Mouse (Mus musculus) limb, embryonic 15.5 days (tissue): ENCODE data around the gene Dhx40. TPM values are rescaled to one million over a fixed set of nuclear protein-coding genes. Genes with fewer than 3 reads are reported as not detected.

ENCODE experiments used
- ATAC-seq: fragments of 200-750 bp; cut with Nextera tagmentation; 2 replicates; pipeline ENCODE4 v1.8.0; 2017; ENCODE audit warnings: low read depth, moderate TSS enrichment; ENCODE audit not compliant: insufficient number of reproducible peaks, low FRiP score, low TSS enrichment
- H3K27ac ChIP-seq: fragments of 300-500 bp; sonication (generic); 2 replicates; pipeline ENCODE4 v1.5.1; 2015; ENCODE audit warnings: moderate library complexity, mild to moderate bottlenecking, inconsistent platforms
- H3K27me3 ChIP-seq: fragments of 300-500 bp; sonication (generic); 2 replicates; pipeline ENCODE4 v1.6.1; 2015; ENCODE audit warnings: inconsistent platforms
- H3K36me3 ChIP-seq: fragments of 300-500 bp; sonication (generic); 2 replicates; pipeline ENCODE4 v1.6.1; 2015; ENCODE audit warnings: inconsistent platforms
- H3K4me1 ChIP-seq: fragments of 300-500 bp; sonication (generic); 2 replicates; pipeline ENCODE4 v1.6.1; 2015; ENCODE audit warnings: inconsistent platforms
- H3K4me2 ChIP-seq: fragments of 300-500 bp; sonication (generic); 2 replicates; pipeline ENCODE4 v1.6.1; 2015; ENCODE audit warnings: mild to moderate bottlenecking, inconsistent platforms
- H3K4me3 ChIP-seq: fragments of 300-500 bp; sonication (generic); 2 replicates; pipeline ENCODE4 v1.5.1; 2015; ENCODE audit warnings: mild to moderate bottlenecking, inconsistent platforms
- H3K9ac ChIP-seq: fragments of 300-500 bp; sonication (generic); 2 replicates; pipeline ENCODE4 v1.6.1; 2015; ENCODE audit warnings: inconsistent platforms
- H3K9me3 ChIP-seq: fragments of 300-500 bp; sonication (generic); 2 replicates; pipeline ENCODE4 v1.6.1; 2016; ENCODE audit warnings: inconsistent platforms
- WGBS: fragments of 180-500 bp; shearing (Covaris S2); methylation state at CpG from one replicate; pipeline ENCODE4 v1.1.7; 2015; 5-methylcytosine and 5-hydroxymethylcytosine counted together
- polyA plus RNA-seq: library from polyadenylated mRNA; unstranded; fragments of >200 nt; fragmentation: Nextera tagmentation; extraction: Ambion mirVana; gene quantifications from 2 replicates; pipeline ENCODE4 v1.2.1, GENCODE M21; 2015

The Dhx40 gene
- polyA plus RNA-seq, result 19.9 and 21.4 TPM in 2 replicates

DNA sequence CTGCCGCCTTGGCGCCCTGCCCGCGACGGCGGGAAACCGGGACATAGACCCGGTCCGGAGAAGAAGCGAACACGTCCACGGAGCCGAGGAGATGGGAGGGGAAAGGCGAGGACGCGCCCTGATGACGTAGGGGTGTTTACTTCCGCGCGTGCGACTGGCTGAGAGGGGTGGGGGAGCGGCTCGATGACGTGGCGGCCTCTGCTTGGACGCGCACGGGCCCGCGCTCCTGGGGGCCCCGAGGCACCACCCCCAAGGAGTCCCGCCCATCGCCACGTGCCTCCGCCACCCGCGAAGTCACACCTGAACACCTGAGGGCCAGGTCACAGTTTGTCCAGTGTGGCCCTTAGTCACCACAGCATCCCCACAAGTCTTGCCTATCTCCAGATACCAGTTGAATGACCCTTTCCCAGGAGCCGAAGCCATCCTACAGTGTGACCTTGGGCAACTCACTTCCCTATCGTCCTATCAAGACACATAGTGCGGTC is at the start of gene Dhx40:
TSS of gene Dhx40 (minus strand) at position 242 of the 485 bp plus-strand sequence.
- H3K9ac ChIP-seq, result peak within 1 kb of the TSS; percentile 72
- peak; percentile 92 for ATAC-seq
- 6% methylated on average over 40 of the region's 40 CpGs for WGBS

DNA sequence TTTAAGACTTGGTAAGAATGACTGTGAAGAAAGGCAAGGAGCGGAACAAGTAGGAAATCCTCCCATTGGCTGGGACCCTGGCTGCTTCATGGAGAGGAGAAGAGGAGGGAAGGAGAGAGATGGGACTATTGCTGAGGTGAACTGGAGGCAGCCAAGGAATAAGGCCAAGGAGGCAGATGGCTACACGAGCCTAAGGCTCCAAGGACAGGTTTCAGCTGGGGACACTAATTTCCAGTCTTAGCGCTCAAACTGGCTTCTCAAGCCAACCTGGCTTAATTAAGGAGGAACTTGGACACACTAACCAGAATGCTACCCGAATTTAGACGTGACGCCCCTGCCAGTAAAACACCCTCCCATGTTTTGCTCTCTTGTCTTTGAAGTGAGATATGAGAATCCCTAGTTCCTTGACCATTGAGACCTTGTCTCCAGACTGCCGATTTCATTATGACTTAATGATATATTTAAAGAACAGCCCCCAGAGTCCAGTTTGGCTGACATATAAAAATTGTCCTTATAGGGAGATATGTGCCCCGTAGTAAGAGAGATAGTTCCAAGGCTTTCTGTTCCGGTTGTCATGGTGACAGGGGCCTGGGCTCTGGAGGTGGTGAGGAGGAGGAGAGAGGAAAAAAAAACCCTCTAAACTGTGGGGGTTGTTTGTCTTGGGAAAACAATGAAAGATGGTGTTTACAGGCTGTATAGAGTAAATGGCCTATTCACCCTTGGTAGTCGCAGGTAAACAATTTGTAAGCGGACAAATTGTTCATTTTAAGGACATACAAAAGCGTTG is 48.3 kb upstream of the Dhx40 start:
- H3K9me3 ChIP-seq, result no peaks in the 10 kb centered on the region
- H3K27ac ChIP-seq, result no peak overlapping the region
- H3K9ac ChIP-seq, result no peak overlapping the region
- no peak overlapping the region for H3K4me3 ChIP-seq
- H3K27me3 ChIP-seq, result no peaks in the 10 kb centered on the region
- no peak overlapping the region for H3K4me2 ChIP-seq
- H3K4me1 ChIP-seq, result peaks cover 8% of the 10 kb centered on the region
- no peak for ATAC-seq
- no peaks in the 10 kb centered on the region for H3K36me3 ChIP-seq
- WGBS, result 70% methylated on average over 12 of the region's 12 CpGs

More for the DNA sequence above, at the start of gene Dhx40:
- peaks cover 3% of the 10 kb centered on the region; the same call in 1 of the 2 replicates for H3K4me1 ChIP-seq
- H3K4me3 ChIP-seq, result peak within 1 kb of the TSS; percentile 93
- H3K27ac ChIP-seq, result peak within 1 kb of the TSS; percentile 80
- peak within 1 kb of the TSS; percentile 76 for H3K4me2 ChIP-seq
- no peaks in the 10 kb centered on the region for H3K9me3 ChIP-seq
- no peaks in the 10 kb centered on the region for H3K27me3 ChIP-seq
- peaks cover 16% of the 10 kb centered on the region for H3K36me3 ChIP-seq

DNA sequence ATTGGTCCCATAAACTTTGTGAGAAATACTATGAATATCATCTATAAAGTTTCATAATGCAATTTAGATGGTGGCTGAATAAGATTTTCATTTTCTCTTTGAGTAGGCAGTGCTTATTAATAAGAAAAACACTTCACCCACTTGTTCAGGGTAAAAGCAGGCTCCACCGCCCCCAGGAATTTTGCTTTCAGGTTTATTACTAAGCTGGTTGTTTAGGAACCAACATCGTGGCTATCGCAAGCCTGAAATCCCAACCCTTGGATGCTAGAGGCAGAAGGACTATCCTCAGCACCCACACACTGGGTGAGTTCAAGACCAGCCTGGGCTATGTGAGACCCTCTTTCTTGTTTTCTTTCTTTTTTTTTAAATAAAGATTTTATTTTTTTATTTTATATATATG is 45.5 kb upstream of the Dhx40 start:
- no peaks in the 10 kb centered on the region for H3K27me3 ChIP-seq
- ATAC-seq, result no peak
- H3K9me3 ChIP-seq, result no peaks in the 10 kb centered on the region
- 24% methylated on average over 3 of the region's 3 CpGs for WGBS
- H3K4me1 ChIP-seq, result peaks cover 8% of the 10 kb centered on the region
- H3K9ac ChIP-seq, result no peak overlapping the region
- peak overlapping the region; percentile 23 for H3K4me2 ChIP-seq
- H3K4me3 ChIP-seq, result no peak overlapping the region
- H3K36me3 ChIP-seq, result no peaks in the 10 kb centered on the region
- H3K27ac ChIP-seq, result no peak overlapping the region

DNA sequence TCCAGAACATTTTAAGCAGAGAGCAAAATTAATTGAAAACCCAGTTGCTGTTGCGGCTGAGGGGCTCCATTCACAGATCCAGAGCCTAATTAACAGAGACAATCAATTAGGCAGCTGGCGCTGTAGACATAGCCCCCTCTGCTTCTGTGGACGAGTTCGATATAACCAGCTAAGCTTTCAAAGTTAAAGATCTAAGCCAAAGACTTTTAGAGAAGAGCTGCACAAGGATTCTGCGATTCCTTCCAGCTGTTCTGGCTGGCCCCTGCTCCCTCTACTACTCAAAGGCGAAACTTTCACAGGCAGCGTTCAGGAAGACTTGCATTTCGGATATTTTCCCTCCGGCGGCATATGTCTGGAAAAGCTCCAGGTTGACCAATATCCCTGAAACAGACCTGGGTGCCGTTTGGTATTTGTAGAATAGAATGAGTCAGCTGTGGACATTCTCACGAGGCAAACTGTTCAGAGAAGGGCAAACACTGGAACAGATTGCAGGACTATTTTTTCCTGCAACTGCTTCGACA is 45.0 kb upstream of the Dhx40 start:
- H3K4me3 ChIP-seq, result peak overlapping the region; percentile 10; the same call in 1 of the 2 replicates
- H3K4me1 ChIP-seq, result peaks cover 8% of the 10 kb centered on the region
- no peaks in the 10 kb centered on the region for H3K36me3 ChIP-seq
- H3K9ac ChIP-seq, result no peak overlapping the region
- ATAC-seq, result no peak
- H3K27me3 ChIP-seq, result no peaks in the 10 kb centered on the region
- peak overlapping the region; percentile 23 for H3K4me2 ChIP-seq
- 24% methylated on average over 13 of the region's 13 CpGs for WGBS
- H3K27ac ChIP-seq, result no peak overlapping the region
- no peaks in the 10 kb centered on the region for H3K9me3 ChIP-seq

DNA sequence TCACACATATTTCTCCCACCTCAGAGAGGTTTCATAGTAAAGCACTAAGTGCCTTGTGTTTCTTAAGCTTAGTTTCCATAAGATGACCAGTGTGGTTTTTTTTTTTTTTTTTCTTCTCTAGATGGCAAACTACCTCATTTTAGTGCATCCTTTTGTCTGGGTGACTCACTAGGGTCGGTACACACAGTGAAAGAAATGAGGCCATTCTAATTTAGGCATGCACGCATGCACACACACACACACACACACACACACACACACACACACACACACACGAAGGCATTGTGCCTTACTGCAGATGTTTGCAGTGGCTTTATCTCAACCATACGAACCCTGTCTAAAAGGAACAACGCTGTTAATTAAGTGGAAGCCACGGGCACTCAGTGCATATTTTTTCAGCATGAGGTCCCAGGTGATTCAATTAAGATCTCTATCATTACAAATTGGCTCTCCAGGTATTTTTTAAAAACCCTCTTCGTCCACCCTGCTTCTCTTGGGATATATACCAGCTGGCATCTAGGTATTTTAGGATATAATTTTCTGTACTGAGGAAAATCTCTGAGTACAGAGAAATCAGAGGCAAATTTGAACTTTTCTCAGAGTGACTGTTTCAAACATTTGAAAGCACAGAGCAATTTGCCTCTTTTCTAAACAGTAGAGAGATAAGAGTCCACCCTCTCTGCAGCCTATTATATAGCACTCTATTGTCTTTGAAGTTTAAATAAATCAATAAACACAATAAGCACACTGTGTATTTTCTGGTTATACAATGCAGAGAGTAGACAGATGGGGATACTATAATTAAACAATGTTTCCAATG is 44.4 kb upstream of the Dhx40 start:
- H3K9me3 ChIP-seq, result no peaks in the 10 kb centered on the region
- H3K9ac ChIP-seq, result no peak overlapping the region
- H3K4me2 ChIP-seq, result 0 out of 2 replicates have a peak overlapping the region, but pooled peaks have one; percentile 23
- no peak for ATAC-seq
- H3K36me3 ChIP-seq, result no peaks in the 10 kb centered on the region
- 29% methylated on average over 7 of the region's 7 CpGs for WGBS
- H3K27ac ChIP-seq, result no peak overlapping the region
- H3K27me3 ChIP-seq, result no peaks in the 10 kb centered on the region
- no peak overlapping the region for H3K4me3 ChIP-seq
- H3K4me1 ChIP-seq, result peaks cover 8% of the 10 kb centered on the region

DNA sequence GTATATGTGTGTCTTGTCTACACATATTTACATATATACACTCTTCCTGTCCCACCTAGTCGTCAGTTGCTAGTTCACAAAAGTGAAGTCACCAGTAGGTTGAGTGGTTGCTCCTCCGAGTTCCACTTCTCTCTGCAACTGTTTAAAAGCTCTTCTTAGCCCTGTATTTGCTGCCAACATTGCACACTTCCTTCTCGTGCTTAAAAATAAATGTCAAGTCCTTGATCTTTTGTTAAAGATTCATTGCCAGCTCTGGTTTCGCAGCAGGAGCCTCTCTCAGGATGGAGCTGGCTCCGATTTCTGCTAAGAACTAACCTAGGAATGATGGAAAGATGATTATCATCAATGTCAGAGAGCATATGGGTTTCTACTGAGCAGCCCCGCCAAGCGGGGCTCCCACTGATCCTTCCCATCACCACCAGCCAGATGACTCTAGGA is 43.7 kb upstream of the Dhx40 start:
- H3K9me3 ChIP-seq, result no peaks in the 10 kb centered on the region
- WGBS, result 40% methylated on average over 7 of the region's 7 CpGs
- H3K27ac ChIP-seq, result no peak overlapping the region
- no peak overlapping the region for H3K9ac ChIP-seq
- peaks cover 8% of the 10 kb centered on the region for H3K4me1 ChIP-seq
- H3K4me2 ChIP-seq, result no peak overlapping the region
- no peak overlapping the region for H3K4me3 ChIP-seq
- no peaks in the 10 kb centered on the region for H3K27me3 ChIP-seq
- ATAC-seq, result no peak
- H3K36me3 ChIP-seq, result no peaks in the 10 kb centered on the region

DNA sequence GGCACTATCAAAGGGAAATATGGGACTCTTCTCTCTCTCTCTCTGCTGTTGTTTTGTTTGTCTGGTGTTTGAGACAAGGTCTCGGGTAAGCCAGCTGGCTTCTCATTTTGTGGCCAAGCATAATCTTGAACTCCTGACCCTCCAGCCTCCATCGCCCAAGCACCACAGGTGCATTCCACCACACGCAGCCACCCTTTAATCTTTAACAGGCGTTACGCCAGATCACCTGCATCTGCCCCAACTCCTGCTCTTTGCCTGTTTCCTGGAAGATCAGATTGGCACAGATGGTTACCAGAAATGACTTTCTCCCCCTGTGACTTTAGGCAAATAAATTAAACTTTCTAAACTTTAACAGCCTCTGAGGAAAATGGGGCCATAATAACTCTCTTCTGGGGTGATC is 36.3 kb upstream of the Dhx40 start:
- Histone ChIP-seq H3K36me3 (no peaks in the 10 kb centered on the region), H3K4me3 (no peak overlapping the region), H3K9ac (no peak overlapping the region), H3K27me3 (no peaks in the 10 kb centered on the region), H3K9me3 (no peaks in the 10 kb centered on the region), H3K4me2 (no peak overlapping the region), H3K4me1 (no peaks in the 10 kb centered on the region), H3K27ac (no peak overlapping the region)
- WGBS, result 41% methylated on average over 5 of the region's 5 CpGs
- no peak for ATAC-seq

DNA sequence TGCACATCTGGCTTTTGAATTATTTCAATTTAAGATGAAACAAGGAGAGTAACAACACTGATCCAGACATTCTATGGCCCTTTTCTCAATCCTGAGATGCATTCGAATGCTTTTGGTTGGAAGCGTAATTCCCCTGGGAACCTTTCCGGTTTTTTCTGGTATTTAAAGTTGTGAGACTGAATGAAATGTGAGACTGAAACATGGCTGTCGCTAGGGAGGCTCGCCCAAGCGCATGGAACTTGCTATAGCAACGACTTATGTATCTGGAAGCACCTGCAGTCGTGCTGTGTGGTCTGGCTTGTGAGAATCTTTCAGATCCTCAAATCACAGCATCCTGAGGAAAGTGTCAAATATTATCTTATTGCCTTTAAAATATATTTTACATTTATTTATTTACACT is 33.7 kb upstream of the Dhx40 start:
- WGBS, result 68% methylated on average over 8 of the region's 8 CpGs
- Histone ChIP-seq H3K27me3 (no peaks in the 10 kb centered on the region), H3K9me3 (no peaks in the 10 kb centered on the region), H3K9ac (no peak overlapping the region), H3K36me3 (no peaks in the 10 kb centered on the region), H3K4me1 (no peaks in the 10 kb centered on the region), H3K27ac (no peak overlapping the region), H3K4me3 (no peak overlapping the region), H3K4me2 (no peak overlapping the region)
- no peak for ATAC-seq

DNA sequence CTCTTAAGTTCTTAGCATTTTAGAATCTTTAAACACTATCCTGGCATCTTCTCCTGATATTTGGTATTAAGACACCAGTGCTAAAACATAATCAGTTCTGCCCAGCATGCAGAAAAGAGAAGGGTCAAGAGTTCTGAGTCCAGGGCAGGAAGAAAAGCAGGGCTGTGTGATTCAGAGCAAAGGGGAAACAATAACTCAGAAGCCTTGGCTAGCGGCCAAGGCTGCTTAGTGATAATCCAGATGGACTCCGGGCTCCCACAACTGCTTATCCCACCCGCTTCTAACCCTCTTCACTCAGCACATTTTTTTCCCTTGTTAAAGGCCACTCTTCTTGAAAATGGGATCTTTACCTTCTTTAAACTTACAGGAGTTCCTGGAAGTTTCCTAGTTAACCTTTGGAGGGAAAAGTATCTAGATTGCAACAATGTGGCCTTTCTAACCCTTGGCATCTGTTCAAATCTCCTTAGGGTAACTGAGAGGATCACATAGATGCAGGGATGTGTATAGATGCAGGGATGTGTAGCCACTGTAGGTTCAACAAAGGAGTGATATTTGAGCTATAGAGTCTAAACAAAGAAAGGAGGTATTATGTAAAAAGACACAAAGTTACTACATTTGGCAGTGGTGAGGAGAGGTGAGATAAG is 33.1 kb upstream of the Dhx40 start:
- no peaks in the 10 kb centered on the region for H3K36me3 ChIP-seq
- no peak overlapping the region for H3K9ac ChIP-seq
- no peak for ATAC-seq
- no peaks in the 10 kb centered on the region for H3K27me3 ChIP-seq
- no peaks in the 10 kb centered on the region for H3K4me1 ChIP-seq
- no peak overlapping the region for H3K4me2 ChIP-seq
- H3K27ac ChIP-seq, result no peak overlapping the region
- H3K4me3 ChIP-seq, result no peak overlapping the region
- 19% methylated on average over 3 of the region's 3 CpGs for WGBS
- H3K9me3 ChIP-seq, result no peaks in the 10 kb centered on the region

DNA sequence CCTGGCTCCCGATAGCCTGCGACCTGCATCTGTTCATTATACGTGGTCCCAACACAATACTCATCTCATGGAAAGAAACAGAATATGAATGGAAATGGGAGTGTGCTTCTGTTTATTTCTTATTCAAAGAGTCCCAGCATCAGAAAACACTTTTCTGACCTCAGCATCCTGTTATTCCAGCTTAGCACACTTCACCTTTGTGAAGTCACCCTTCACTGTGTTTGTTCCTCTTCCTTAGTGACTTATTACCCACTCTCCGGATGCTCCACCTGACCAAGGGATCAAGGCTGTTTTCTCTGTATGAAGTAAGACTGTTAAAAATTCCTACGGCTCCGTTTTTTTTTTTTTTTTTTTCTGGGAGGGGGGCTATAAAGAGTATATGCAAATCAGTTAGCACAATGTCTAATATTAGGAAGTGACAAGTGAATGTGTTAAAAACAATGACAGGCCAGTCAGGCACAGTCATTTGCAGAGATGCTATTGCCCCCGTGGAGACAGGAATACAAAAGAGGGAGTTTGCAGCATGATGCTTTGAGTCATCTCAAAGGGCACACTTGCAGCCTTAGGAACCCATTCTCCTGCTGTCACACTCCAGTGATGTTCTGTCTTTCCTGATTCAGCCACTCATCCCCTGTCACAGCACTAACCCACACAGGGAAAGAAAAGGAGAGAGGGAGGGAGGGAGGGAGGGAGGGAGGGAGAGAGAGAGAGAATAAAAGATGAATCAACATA is 32.3 kb upstream of the Dhx40 start:
- H3K27me3 ChIP-seq, result no peaks in the 10 kb centered on the region
- H3K4me3 ChIP-seq, result no peak overlapping the region
- H3K4me1 ChIP-seq, result no peaks in the 10 kb centered on the region
- H3K36me3 ChIP-seq, result no peaks in the 10 kb centered on the region
- H3K9me3 ChIP-seq, result no peaks in the 10 kb centered on the region
- H3K27ac ChIP-seq, result no peak overlapping the region
- no peak overlapping the region for H3K4me2 ChIP-seq
- 71% methylated on average over 7 of the region's 7 CpGs for WGBS
- ATAC-seq, result no peak
- H3K9ac ChIP-seq, result no peak overlapping the region

DNA sequence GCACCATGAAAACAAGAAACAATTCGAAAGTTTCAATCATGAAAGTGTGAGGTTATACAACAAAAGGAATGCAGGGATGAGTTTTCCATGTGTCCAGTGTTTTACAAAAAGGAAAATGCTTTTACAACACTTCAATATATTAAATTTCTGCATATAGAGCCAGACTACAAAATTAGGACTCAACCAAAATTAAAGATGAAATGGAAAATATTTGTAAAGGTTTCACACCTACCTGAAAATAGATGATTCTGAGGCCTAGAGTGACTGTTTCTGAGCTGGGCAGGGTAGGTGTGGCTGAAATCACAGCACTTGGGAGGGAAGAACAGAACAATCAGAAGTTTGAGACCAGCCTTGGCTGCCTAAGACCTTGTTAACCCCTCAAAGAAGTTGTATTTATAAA is 31.2 kb upstream of the Dhx40 start:
- H3K27me3 ChIP-seq, result no peaks in the 10 kb centered on the region
- 83% methylated on average over 1 of the region's 1 CpGs for WGBS
- H3K36me3 ChIP-seq, result no peaks in the 10 kb centered on the region
- H3K27ac ChIP-seq, result no peak overlapping the region
- H3K4me2 ChIP-seq, result no peak overlapping the region
- no peaks in the 10 kb centered on the region for H3K9me3 ChIP-seq
- ATAC-seq, result no peak
- no peak overlapping the region for H3K4me3 ChIP-seq
- no peaks in the 10 kb centered on the region for H3K4me1 ChIP-seq
- no peak overlapping the region for H3K9ac ChIP-seq
